Mouse (Mus musculus): ENCODE results near the gene Zkscan3. TPM values are rescaled to one million over a fixed set of nuclear protein-coding genes. Genes with fewer than 3 reads are reported as not detected.
A peak's percentile ranks its signal among the peaks of the same experiment; 100 is the strongest.
"Not testable (repeated sequence)": the region's sequence is repeated elsewhere in the genome, so short reads cannot be mapped to it uniquely, and the experiment has no call there.

Zkscan3 gene
- polyA plus RNA-seq, 1 experiment from 2014 or later, result 91.9 TPM

DNA sequence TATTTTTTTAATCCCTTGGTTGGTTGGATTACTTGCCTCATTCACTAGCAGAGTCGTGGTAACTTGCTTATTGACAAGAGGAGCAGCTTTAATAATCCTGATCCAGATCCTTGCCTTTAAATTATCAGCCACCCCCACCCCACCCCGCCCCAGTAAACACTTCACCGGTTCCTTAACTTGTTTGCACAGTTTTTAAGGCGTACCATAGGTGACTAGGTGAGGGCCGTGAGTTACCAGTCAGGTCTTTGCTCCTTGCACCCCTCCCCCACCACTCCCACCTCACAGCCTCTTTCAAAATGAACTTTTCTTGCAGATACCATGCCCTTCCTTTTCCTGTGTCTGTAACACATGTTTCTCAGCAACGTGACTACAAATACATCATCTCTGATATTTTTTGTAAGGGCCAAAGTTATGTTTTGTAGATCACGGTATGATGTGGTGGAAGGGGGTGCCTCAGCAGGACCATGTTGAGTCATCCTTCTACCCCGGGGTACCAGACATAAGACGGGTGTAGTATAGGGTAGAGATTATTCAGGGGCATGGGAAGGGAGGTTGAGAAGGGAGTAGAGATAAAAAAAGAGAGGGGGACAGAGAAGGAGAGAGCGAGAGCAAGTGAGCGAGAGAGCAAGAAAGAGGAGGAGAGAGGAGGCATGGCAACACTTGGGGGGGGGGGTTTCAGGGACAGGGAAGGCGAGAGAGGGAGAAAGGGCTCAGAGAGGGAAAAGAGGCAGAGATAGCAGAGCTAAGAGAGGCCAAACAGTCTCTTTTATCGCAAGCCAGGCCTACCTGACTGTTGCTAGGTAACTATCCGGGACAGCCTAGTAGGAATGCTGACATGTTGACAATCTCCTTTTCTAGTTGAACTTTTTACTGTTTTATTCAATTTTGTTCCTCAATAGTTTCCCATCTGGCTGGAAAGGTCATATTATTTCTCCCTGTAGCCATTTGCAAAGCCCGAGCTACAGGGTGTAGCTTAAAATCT lies 12.0 kb upstream of the Zkscan3 start:
- Histone ChIP-seq H3K27me3 (replicated peaks; ENCODE audit: low read depth, poor library complexity, severe bottlenecking) (no peaks in the 10 kb centered on the region), H3K9me3 (no peaks in the 10 kb centered on the region), H3K4me3 (no peak overlapping the region), H3K27ac (replicated peaks) (no peak overlapping the region), H3K36me3 (replicated peaks) (no peaks in the 10 kb centered on the region), H3K4me1 (no peaks in the 10 kb centered on the region)
- WGBS, result 68% methylated on average over 15 of the region's 15 CpGs
- no peak for DNase-seq (ENCODE audit: low spot score)

DNA sequence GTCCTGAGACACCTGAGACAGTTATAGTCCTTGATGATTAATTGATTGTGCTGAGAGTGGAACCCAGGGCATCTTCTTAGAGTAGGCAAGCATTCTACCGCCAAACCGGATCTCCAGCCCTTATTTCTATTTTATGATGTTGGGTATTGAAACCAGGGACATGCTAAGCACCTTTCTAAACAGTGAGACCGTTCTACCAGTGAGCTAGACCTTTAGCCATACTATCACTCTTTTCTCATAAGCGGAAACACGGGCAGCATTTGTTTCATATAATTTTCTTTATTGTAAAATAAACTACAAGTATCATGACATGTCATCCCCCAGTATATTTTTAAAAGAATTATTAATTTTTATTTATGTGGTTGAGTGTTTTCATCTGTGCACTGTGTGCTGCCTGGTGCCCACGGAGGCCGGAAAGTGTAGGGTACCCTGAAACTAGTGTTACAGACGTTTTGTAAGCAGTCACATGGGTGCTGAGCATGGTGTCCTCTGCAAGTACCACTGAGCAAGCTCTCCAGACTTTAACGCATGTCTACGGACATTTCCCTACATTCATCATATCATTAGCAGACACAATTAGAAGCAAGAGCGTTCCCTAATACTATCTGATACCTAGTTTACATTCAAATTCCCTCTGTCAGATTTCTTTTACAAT lies 6.4 kb upstream of the Zkscan3 start:
- H3K27ac ChIP-seq (replicated peaks), result peak overlapping the region; percentile 84
- 50% methylated on average over 11 of the region's 11 CpGs for WGBS
- no peaks in the 10 kb centered on the region for H3K9me3 ChIP-seq
- peaks cover 7% of the 10 kb centered on the region for H3K4me1 ChIP-seq
- peak overlapping the region; percentile 58 for H3K4me3 ChIP-seq
- no peaks in the 10 kb centered on the region for H3K36me3 ChIP-seq (replicated peaks)
- no peaks in the 10 kb centered on the region for H3K27me3 ChIP-seq (replicated peaks; ENCODE audit: low read depth, poor library complexity, severe bottlenecking)
- DNase-seq (ENCODE audit: low spot score), result no peak

DNA sequence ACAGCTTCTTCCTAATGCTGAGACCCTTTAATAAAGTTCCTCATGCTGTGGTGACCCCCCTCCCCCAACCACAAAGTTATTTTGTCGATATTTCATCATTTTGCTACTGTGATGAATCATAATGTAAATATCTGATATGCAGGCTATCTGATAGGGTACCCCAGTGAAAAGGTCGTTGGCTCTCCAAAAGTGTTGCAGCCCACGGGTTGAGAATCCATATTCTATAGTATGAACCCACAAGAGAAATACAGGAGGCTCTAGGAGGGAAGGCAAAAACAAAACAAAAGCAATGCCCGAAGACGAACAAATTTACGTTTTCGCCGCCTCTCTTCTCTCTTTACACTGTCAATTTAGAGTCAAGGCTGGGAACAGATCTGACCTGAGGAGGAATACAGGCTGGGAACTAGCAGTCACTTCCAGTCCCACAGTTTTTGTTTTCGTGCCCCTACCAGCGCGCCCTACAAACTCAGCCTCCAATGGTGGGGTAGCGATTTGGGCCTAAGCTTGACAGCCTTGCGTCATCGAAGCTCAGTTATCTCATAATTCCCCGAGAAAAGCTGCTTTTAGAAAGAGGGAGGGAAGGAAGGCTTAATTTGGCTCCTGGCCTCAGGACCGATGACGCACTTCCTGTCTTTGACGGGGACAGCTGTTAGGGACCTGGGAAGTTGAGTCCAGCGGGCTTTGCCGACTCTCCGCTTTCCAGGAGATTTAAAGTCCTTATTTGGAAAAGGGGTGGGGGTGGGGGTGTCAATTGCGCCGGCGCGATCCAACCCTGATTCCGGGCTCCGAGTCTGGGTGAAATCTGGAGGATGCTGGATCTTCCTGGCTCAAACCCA lies 5.6 kb upstream of the Zkscan3 start:
- H3K27me3 ChIP-seq (replicated peaks; ENCODE audit: low read depth, poor library complexity, severe bottlenecking), result no peaks in the 10 kb centered on the region
- H3K4me1 ChIP-seq, result peaks cover 7% of the 10 kb centered on the region
- no peaks in the 10 kb centered on the region for H3K9me3 ChIP-seq
- WGBS, result 4% methylated on average over 27 of the region's 27 CpGs
- peak overlapping the region; percentile 84 for H3K27ac ChIP-seq (replicated peaks)
- H3K36me3 ChIP-seq (replicated peaks), result no peaks in the 10 kb centered on the region
- peak overlapping the region; percentile 58 for H3K4me3 ChIP-seq
- DNase-seq (ENCODE audit: low spot score), result peak; percentile 86

DNA sequence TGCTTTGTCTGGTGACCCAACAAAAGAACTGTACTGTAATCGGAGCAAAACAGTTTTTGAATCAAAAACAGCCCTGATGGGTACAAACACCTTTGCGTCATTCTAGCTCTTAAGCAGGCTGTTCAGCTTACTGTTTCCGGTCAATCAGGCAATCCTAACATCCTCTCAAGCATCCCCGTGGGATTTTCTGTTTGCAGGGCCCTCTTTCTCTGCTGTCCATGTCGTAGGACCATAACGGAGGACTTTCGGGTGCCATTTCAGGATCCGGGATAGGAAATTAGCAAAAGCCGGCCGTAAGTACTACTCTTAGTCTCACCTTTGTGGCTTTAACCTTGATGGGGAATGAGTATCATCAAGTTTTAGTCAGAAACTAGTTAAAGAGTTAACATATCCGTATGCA lies 4.8 kb upstream of the Zkscan3 start:
- Histone ChIP-seq H3K27ac (replicated peaks) (no peak overlapping the region), H3K27me3 (replicated peaks; ENCODE audit: low read depth, poor library complexity, severe bottlenecking) (no peaks in the 10 kb centered on the region), H3K36me3 (replicated peaks) (no peaks in the 10 kb centered on the region), H3K4me3 (peak overlapping the region; percentile 58; the same call in 1 of the 2 replicates), H3K9me3 (no peaks in the 10 kb centered on the region), H3K4me1 (peaks cover 7% of the 10 kb centered on the region)
- DNase-seq (ENCODE audit: low spot score), result no peak
- 80% methylated on average over 11 of the region's 11 CpGs for WGBS

DNA sequence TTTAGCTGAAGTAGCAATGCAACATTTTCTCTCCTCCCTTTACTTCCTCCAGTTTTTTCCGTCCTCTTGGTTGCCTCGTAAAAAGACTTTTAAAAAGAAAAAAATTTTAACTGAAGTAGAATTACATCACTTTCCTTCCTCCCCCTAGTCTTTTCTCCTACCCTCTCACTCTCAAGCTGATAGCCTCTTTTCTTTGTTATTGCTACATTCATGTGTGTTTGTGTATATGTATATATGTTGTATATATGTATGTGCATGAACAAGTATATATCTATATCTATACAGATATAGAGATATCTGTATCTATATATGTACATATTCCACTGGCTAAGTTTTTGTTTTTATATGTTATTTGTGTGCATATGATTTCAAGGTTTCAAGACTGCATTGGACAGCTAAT lies 293 bp upstream of the Zkscan3 start:
- WGBS, result 0% methylated on average over 2 of the region's 2 CpGs
- no peaks in the 10 kb centered on the region for H3K9me3 ChIP-seq
- peak overlapping the region; percentile 93 for H3K27ac ChIP-seq (replicated peaks)
- H3K4me3 ChIP-seq, result peak overlapping the region; percentile 84
- H3K27me3 ChIP-seq (replicated peaks; ENCODE audit: low read depth, poor library complexity, severe bottlenecking), result no peaks in the 10 kb centered on the region
- peaks cover 30% of the 10 kb centered on the region for H3K36me3 ChIP-seq (replicated peaks)
- peaks cover 14% of the 10 kb centered on the region for H3K4me1 ChIP-seq
- no peak for DNase-seq (ENCODE audit: low spot score)

DNA sequence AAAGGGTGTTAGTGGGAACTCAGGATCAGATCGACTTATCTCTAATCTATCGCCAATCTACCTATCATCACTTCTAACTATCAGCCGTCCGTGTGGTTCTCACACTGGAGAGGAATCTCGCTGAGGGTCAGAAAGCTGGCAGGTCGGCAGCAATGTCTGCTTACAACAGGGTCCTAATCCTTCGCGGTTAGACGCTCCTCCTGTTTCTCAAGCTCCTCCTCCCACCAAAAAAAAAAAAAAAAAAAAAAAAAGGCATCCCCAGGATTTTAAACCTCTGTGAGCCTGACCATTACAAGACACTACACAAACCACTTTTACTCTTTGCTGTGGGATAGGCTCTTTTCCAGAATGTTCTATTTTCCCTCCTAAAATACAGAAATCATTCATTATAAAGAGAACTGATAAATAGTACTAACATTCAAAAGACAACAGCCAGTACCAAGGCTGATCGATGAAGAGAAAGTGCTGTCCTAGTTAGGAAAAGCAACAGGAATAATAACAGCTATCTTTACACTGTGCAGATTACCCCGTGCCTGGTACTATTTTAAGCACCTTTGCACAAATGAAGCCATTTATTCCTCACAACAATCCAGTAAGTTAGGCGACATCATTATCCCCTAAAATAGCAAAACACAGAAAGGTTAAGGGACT lies 794 bp downstream of the Zkscan3 start:
- WGBS, result 14% methylated on average over 12 of the region's 12 CpGs
- Histone ChIP-seq H3K36me3 (replicated peaks) (peaks cover 38% of the 10 kb centered on the region), H3K4me3 (peak overlapping the region; percentile 84), H3K9me3 (no peaks in the 10 kb centered on the region), H3K4me1 (peaks cover 11% of the 10 kb centered on the region), H3K27me3 (replicated peaks; ENCODE audit: low read depth, poor library complexity, severe bottlenecking) (no peaks in the 10 kb centered on the region), H3K27ac (replicated peaks) (peak overlapping the region; percentile 93)
- DNase-seq (ENCODE audit: low spot score), result peak; percentile 18

DNA sequence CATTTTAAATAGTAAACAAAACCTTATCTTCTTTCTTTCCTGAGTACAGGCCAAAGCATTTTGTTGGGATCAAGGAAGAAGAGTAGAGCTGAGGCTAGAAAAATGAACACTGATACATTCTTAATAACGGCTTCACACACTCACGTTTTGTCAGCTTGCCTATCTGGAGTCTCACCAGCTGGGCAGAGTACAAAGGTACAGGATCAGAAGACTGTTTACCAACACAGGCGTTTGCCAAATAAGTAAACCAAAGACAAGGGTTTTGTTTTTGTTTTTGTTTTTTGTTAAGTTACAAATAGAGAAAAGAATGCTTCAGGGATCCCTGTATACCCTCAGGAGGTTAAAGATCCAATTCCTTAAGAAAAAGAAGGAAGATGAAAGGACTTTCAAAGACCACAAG lies 1.4 kb downstream of the Zkscan3 start:
- H3K27me3 ChIP-seq (replicated peaks; ENCODE audit: low read depth, poor library complexity, severe bottlenecking), result no peaks in the 10 kb centered on the region
- peaks cover 11% of the 10 kb centered on the region for H3K4me1 ChIP-seq
- H3K36me3 ChIP-seq (replicated peaks), result peaks cover 44% of the 10 kb centered on the region
- H3K9me3 ChIP-seq, result no peaks in the 10 kb centered on the region
- H3K4me3 ChIP-seq, result peak overlapping the region; percentile 84
- WGBS, result 84% methylated on average over 3 of the region's 3 CpGs
- H3K27ac ChIP-seq (replicated peaks), result 0 out of 2 replicates have a peak overlapping the region, but pooled peaks have one; percentile 93
- no peak for DNase-seq (ENCODE audit: low spot score)

DNA sequence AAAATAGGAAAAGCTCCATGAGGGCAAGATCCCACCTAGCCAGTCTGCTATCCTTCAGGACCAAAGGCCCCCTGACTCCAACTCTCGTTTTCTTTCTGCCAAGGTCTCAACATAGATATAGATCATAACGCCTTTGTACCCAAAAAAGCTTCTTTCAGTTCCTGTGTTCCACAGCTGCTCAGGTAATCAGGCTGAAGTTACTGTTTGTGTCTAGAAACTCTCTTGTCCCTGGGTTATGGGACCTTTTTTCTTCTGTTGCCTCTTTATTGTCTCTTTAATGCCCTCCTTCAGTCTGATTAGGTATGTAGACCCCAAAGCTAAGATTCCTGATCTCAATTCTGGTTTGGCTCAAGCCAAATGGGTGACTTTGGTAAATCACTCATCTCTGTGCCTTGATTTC lies 5.1 kb downstream of the Zkscan3 start:
- 98% methylated on average over 2 of the region's 2 CpGs for WGBS
- peaks cover 11% of the 10 kb centered on the region for H3K4me1 ChIP-seq
- H3K9me3 ChIP-seq, result no peaks in the 10 kb centered on the region
- H3K36me3 ChIP-seq (replicated peaks), result peaks cover 81% of the 10 kb centered on the region
- no peak overlapping the region for H3K27ac ChIP-seq (replicated peaks)
- H3K27me3 ChIP-seq (replicated peaks; ENCODE audit: low read depth, poor library complexity, severe bottlenecking), result no peaks in the 10 kb centered on the region
- DNase-seq (ENCODE audit: low spot score), result no peak
- no peak overlapping the region for H3K4me3 ChIP-seq

DNA sequence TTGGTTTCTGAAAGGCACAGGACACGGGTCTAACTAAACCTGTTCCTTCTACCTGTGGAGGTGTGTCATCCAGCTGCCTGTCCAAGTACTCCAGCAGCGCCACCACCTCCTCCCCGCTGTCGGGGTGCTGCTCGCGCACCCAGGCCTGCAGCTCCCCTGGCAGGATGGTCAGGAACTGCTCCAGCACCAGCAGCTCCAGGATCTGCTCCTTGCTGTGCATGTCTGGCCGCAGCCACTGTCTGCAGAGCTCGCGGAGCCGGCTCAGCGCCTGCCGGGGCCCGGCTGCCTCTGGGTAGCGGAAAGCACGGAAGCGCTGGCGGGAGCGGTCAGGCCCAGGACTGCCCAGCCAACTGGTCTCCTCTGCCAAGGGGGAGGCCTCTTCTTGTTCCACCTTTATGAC lies 6.5 kb downstream of the Zkscan3 start:
- WGBS, result 94% methylated on average over 18 of the region's 18 CpGs
- H3K9me3 ChIP-seq; H3K4me3 ChIP-seq; H3K27me3 ChIP-seq (replicated peaks; ENCODE audit: low read depth, poor library complexity, severe bottlenecking); H3K4me1 ChIP-seq; DNase-seq (ENCODE audit: low spot score); H3K27ac ChIP-seq (replicated peaks): not testable (repeated sequence)
- peaks cover 95% of the 10 kb centered on the region for H3K36me3 ChIP-seq (replicated peaks)

DNA sequence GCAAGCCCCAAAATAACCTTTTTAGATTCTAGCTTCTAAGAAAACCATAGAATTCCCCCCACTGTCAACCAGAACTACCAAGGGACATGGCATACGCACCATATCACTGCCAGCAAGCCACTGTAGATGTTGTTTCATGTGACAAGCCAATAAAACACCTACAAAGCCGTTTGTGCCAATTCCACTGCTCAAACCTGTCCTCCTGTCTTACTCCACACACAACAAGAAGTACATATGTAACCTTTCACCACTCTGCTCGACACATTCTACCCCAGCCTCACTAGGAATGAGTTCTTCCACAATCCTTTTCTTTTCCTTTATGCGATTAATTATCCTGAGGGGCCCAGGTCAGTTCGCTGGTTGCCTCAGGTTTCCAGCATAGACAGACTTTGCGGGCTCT lies 6.9 kb downstream of the Zkscan3 start:
- H3K4me3 ChIP-seq, result no peak overlapping the region
- no peak for DNase-seq (ENCODE audit: low spot score)
- peaks cover under 1% of the 10 kb centered on the region for H3K4me1 ChIP-seq
- no peaks in the 10 kb centered on the region for H3K9me3 ChIP-seq
- H3K27me3 ChIP-seq (replicated peaks; ENCODE audit: low read depth, poor library complexity, severe bottlenecking), result no peaks in the 10 kb centered on the region
- no peak overlapping the region for H3K27ac ChIP-seq (replicated peaks)
- WGBS, result 94% methylated on average over 6 of the region's 6 CpGs
- peaks cover 96% of the 10 kb centered on the region for H3K36me3 ChIP-seq (replicated peaks)

DNA sequence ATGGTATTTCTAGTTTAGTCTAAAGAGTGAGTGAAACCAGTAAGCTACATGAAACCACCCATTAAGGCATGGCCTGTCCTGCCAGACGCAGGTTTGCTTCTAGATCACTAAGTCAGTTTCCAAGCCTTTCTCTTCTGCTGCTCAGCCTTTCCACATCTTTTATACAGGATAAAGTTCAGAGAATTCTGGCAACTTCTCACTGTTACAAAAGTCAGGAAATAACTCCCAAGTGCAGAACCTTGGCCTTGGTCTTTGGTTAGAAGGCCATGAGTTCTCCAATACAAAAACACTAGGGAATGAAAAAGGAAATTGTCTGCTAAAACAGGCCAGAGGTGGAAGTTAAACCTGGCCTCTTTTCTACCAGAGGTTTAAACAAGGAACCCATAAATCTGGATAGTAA lies 7.3 kb downstream of the Zkscan3 start:
- Histone ChIP-seq H3K9me3 (no peaks in the 10 kb centered on the region), H3K4me3 (no peak overlapping the region), H3K27ac (replicated peaks) (no peak overlapping the region), H3K36me3 (replicated peaks) (peaks cover 96% of the 10 kb centered on the region), H3K4me1 (no peaks in the 10 kb centered on the region), H3K27me3 (replicated peaks; ENCODE audit: low read depth, poor library complexity, severe bottlenecking) (no peaks in the 10 kb centered on the region)
- 97% methylated on average over 1 of the region's 1 CpGs for WGBS
- no peak for DNase-seq (ENCODE audit: low spot score)

DNA sequence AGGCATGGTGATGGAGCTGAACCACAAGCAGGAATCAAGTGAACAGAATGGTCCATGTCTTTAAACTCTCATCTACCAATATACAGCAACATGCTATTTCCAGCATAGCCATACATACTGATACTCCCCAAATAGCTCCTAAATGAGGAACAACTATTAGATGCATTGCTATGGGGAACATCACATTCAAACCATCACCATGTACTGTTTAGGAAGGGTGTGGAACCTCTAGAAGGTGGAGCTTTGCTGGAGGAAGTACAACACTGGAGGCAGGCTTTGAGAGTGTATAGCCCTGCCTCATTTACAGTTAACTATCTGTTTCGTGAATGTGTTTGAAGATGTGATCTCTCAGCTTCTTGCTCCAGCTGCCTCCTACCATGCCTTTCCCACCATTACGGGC lies 24.8 kb downstream of the Zkscan3 start:
- Histone ChIP-seq H3K4me3 (no peak overlapping the region), H3K36me3 (replicated peaks) (no peaks in the 10 kb centered on the region), H3K27me3 (replicated peaks; ENCODE audit: low read depth, poor library complexity, severe bottlenecking) (no peaks in the 10 kb centered on the region), H3K4me1 (no peaks in the 10 kb centered on the region), H3K9me3 (no peaks in the 10 kb centered on the region), H3K27ac (replicated peaks) (no peak overlapping the region)
- no peak for DNase-seq (ENCODE audit: low spot score)
- 86% methylated on average over 2 of the region's 2 CpGs for WGBS
